Mouse (Mus musculus): ENCODE data around the gene Ciz1. TPM values are rescaled to one million over a fixed set of nuclear protein-coding genes. Genes with fewer than 3 reads are reported as not detected.

Ciz1 gene
- polyA plus RNA-seq, 2 experiments = 13.1 to 40.3 TPM

GRCm38 (mm10) chr2:32395946-32396621 is 44.0 kb downstream of the Ciz1 start:
- H3K9ac ChIP-seq (replicated peaks) = peak overlapping the region; percentile 69
- H3K27me3 ChIP-seq (ENCODE audit: control insufficient read depth, insufficient read depth, low read length) = no peaks in the 10 kb centered on the region
- WGBS (ENCODE audit: insufficient replicate concordance) = under 1% methylated on average over 58 of the region's 59 CpGs
- peak; percentile 85 for ATAC-seq (ENCODE audit: insufficient read depth)
- H3K4me3 ChIP-seq (ENCODE audit: insufficient read depth in 1 of 2, low read depth in 2 of 2, low read length in 2 of 2) = peak overlapping the region; percentile 74 to 83
- H3K9me3 ChIP-seq (ENCODE audit: control insufficient read depth, low read length) = no peaks in the 10 kb centered on the region
- H3K4me1 ChIP-seq (replicated peaks; ENCODE audit: control insufficient read depth in 2 of 2, insufficient read depth in 2 of 2, low read length in 1 of 2) = peaks cover 5 to 10% of the 10 kb centered on the region in 2 experiments
- H3K27ac ChIP-seq = peak overlapping the region; percentile 4
- no peak for TF ChIP-seq EP300 (IDR thresholded peaks at IDR 0.05; ENCODE audit: low read depth)
- TF ChIP-seq CTCF (IDR thresholded peaks at IDR 0.05; ENCODE audit: low read depth) = no peak
- peak overlapping the region; percentile 98 for H3K4me2 ChIP-seq (ENCODE audit: low read depth)
- H3K36me3 ChIP-seq (replicated peaks; ENCODE audit: control insufficient read depth, insufficient read depth, low read depth) = no peaks in the 10 kb centered on the region
- peak; percentile 74 to 78 (median 77) for DNase-seq (ENCODE audit: low read depth in 3 of 3, low spot score in 3 of 3)

- Histone ChIP-seq H3K4me3 (ENCODE audit: insufficient read depth in 1 of 2, low read depth in 2 of 2, low read length in 2 of 2) (peak overlapping the region; percentile 74 to 83), H3K9me3 (ENCODE audit: control insufficient read depth, low read length) (no peaks in the 10 kb centered on the region), H3K4me2 (ENCODE audit: low read depth) (peak overlapping the region; percentile 98), H3K27ac (no peak overlapping the region), H3K4me1 (replicated peaks; ENCODE audit: control insufficient read depth in 2 of 2, insufficient read depth in 2 of 2, low read length in 1 of 2) (peaks cover 5 to 10% of the 10 kb centered on the region in 2 experiments), H3K9ac (replicated peaks) (peak overlapping the region; percentile 69), H3K27me3 (ENCODE audit: control insufficient read depth, insufficient read depth, low read length) (no peaks in the 10 kb centered on the region), H3K36me3 (replicated peaks; ENCODE audit: control insufficient read depth, insufficient read depth, low read depth) (no peaks in the 10 kb centered on the region)
- under 1% methylated on average over 15 of the region's 15 CpGs for WGBS (ENCODE audit: insufficient replicate concordance)
- ATAC-seq (ENCODE audit: insufficient read depth) = no peak
- no peak for DNase-seq (ENCODE audit: low read depth in 3 of 3, low spot score in 3 of 3)
- TF ChIP-seq CTCF (IDR thresholded peaks at IDR 0.05; ENCODE audit: low read depth) (no peak), EP300 (IDR thresholded peaks at IDR 0.05; ENCODE audit: low read depth) (no peak)
Measured at GRCm38 (mm10) chr2:32396695-32397094, 44.6 kb downstream of the Ciz1 start.

- Histone ChIP-seq H3K4me1 (replicated peaks; ENCODE audit: control insufficient read depth in 2 of 2, insufficient read depth in 2 of 2, low read length in 1 of 2) (0 out of 4 replicates have a peak, but pooled peaks cover 0 to 2% of the 10 kb centered on the region in 2 experiments), H3K4me3 (ENCODE audit: insufficient read depth in 1 of 2, low read depth in 2 of 2, low read length in 2 of 2) (no peak overlapping the region), H3K9ac (replicated peaks) (no peak overlapping the region), H3K36me3 (replicated peaks; ENCODE audit: control insufficient read depth, insufficient read depth, low read depth) (no peaks in the 10 kb centered on the region), H3K4me2 (ENCODE audit: low read depth) (no peak overlapping the region), H3K9me3 (ENCODE audit: control insufficient read depth, low read length) (no peaks in the 10 kb centered on the region), H3K27me3 (ENCODE audit: control insufficient read depth, insufficient read depth, low read length) (no peaks in the 10 kb centered on the region), H3K27ac (no peak overlapping the region)
- TF ChIP-seq CTCF (IDR thresholded peaks at IDR 0.05; ENCODE audit: low read depth) = peak; percentile 100
- no peak for TF ChIP-seq EP300 (IDR thresholded peaks at IDR 0.05; ENCODE audit: low read depth)
- ATAC-seq (ENCODE audit: insufficient read depth) = peak; percentile 36; the same call in 1 of the 2 replicates
- WGBS (ENCODE audit: insufficient replicate concordance) = 13% methylated on average over 2 of the region's 2 CpGs
- DNase-seq (ENCODE audit: low read depth in 3 of 3, low spot score in 3 of 3) = peak; percentile 89 to 95 (median 95)
Measured at GRCm38 (mm10) chr2:32404663-32405062, 52.5 kb downstream of the Ciz1 start.

GRCm38 (mm10) chr2:32407144-32407824 is 55.2 kb downstream of the Ciz1 start:
- no peaks in the 10 kb centered on the region for H3K36me3 ChIP-seq (replicated peaks; ENCODE audit: control insufficient read depth, insufficient read depth, low read depth)
- no peak overlapping the region for H3K9ac ChIP-seq (replicated peaks)
- TF ChIP-seq CTCF (IDR thresholded peaks at IDR 0.05; ENCODE audit: low read depth) (no peak), EP300 (IDR thresholded peaks at IDR 0.05; ENCODE audit: low read depth) (no peak)
- H3K27me3 ChIP-seq (ENCODE audit: control insufficient read depth, insufficient read depth, low read length) = no peaks in the 10 kb centered on the region
- ATAC-seq (ENCODE audit: insufficient read depth) (no peak), DNase-seq (ENCODE audit: low read depth in 3 of 3, low spot score in 3 of 3) (no peak)
- 0 out of 4 replicates have a peak, but pooled peaks cover 0 to 2% of the 10 kb centered on the region in 2 experiments for H3K4me1 ChIP-seq (replicated peaks; ENCODE audit: control insufficient read depth in 2 of 2, insufficient read depth in 2 of 2, low read length in 1 of 2)
- no peak overlapping the region for H3K4me3 ChIP-seq (ENCODE audit: insufficient read depth in 1 of 2, low read depth in 2 of 2, low read length in 2 of 2)
- no peak overlapping the region for H3K4me2 ChIP-seq (ENCODE audit: low read depth)
- 64% methylated on average over 7 of the region's 7 CpGs for WGBS (ENCODE audit: insufficient replicate concordance)
- no peaks in the 10 kb centered on the region for H3K9me3 ChIP-seq (ENCODE audit: control insufficient read depth, low read length)
- H3K27ac ChIP-seq = no peak overlapping the region
